Mouse (Mus musculus): Measurements from ENCODE around the gene Phf21b. TPM values are rescaled to one million over a fixed set of nuclear protein-coding genes. Genes with fewer than 3 reads are reported as not detected.

The Phf21b gene
- polyA plus RNA-seq, 1 experiment from 2014 or later, result 0.14 TPM

GRCm38 (mm10) chr15:84854921-84855901 is 638 bp downstream of the Phf21b start:
- 1% methylated on average over 88 of the region's 88 CpGs for WGBS (ENCODE audit: missing documents)
- Histone ChIP-seq H3K4me3 (ENCODE audit: inconsistent target) (no peak overlapping the region), H3K79me2 (ENCODE audit: inconsistent target) (no peaks in the 10 kb centered on the region), H3K36me3 (ENCODE audit: inconsistent target) (no peaks in the 10 kb centered on the region), H3K27ac (no peak overlapping the region)

GRCm38 (mm10) chr15:84854171-84854811 is 1.6 kb downstream of the Phf21b start:
- WGBS (ENCODE audit: missing documents), result 2% methylated on average over 49 of the region's 49 CpGs
- Histone ChIP-seq H3K36me3 (ENCODE audit: inconsistent target) (no peaks in the 10 kb centered on the region), H3K4me3 (ENCODE audit: inconsistent target) (no peak overlapping the region), H3K27ac (no peak overlapping the region), H3K79me2 (ENCODE audit: inconsistent target) (no peaks in the 10 kb centered on the region)

- peak overlapping the region; percentile 22; the same call in 1 of the 2 replicates for H3K4me3 ChIP-seq (ENCODE audit: inconsistent target)
- H3K79me2 ChIP-seq (ENCODE audit: inconsistent target), result no peaks in the 10 kb centered on the region
- H3K27ac ChIP-seq, result no peak overlapping the region
- 1% methylated on average over 74 of the region's 84 CpGs for WGBS (ENCODE audit: missing documents)
- no peaks in the 10 kb centered on the region for H3K36me3 ChIP-seq (ENCODE audit: inconsistent target)
These were observed 2.4 kb downstream of the Phf21b start for GRCm38 (mm10) chr15:84853261-84854137.

- 11% methylated on average over 10 of the region's 10 CpGs for WGBS (ENCODE audit: missing documents)
- no peaks in the 10 kb centered on the region for H3K79me2 ChIP-seq (ENCODE audit: inconsistent target)
- no peak overlapping the region for H3K27ac ChIP-seq
- H3K36me3 ChIP-seq (ENCODE audit: inconsistent target), result no peaks in the 10 kb centered on the region
- peak overlapping the region; percentile 22; the same call in 1 of the 2 replicates for H3K4me3 ChIP-seq (ENCODE audit: inconsistent target)
These were observed 3.3 kb downstream of the Phf21b start for GRCm38 (mm10) chr15:84852457-84853070.

- H3K27ac ChIP-seq, result no peak overlapping the region
- no peak overlapping the region for H3K4me3 ChIP-seq (ENCODE audit: inconsistent target)
- 100% methylated on average over 1 of the region's 1 CpGs for WGBS (ENCODE audit: missing documents)
- H3K79me2 ChIP-seq (ENCODE audit: inconsistent target), result no peaks in the 10 kb centered on the region
- no peaks in the 10 kb centered on the region for H3K36me3 ChIP-seq (ENCODE audit: inconsistent target)
These were observed 5.5 kb downstream of the Phf21b start for GRCm38 (mm10) chr15:84850321-84850720.

- no peaks in the 10 kb centered on the region for H3K79me2 ChIP-seq (ENCODE audit: inconsistent target)
- 93% methylated on average over 3 of the region's 3 CpGs for WGBS (ENCODE audit: missing documents)
- no peak overlapping the region for H3K4me3 ChIP-seq (ENCODE audit: inconsistent target)
- no peak overlapping the region for H3K27ac ChIP-seq
- H3K36me3 ChIP-seq (ENCODE audit: inconsistent target), result no peaks in the 10 kb centered on the region
These were observed 9.6 kb downstream of the Phf21b start for GRCm38 (mm10) chr15:84846216-84846615.

- WGBS (ENCODE audit: missing documents), result 59% methylated on average over 4 of the region's 4 CpGs
- Histone ChIP-seq H3K79me2 (ENCODE audit: inconsistent target) (no peaks in the 10 kb centered on the region), H3K4me3 (ENCODE audit: inconsistent target) (no peak overlapping the region), H3K27ac (no peak overlapping the region), H3K36me3 (ENCODE audit: inconsistent target) (no peaks in the 10 kb centered on the region)
These were observed 11.0 kb downstream of the Phf21b start for GRCm38 (mm10) chr15:84844831-84845230.

GRCm38 (mm10) chr15:84843034-84843433 is 12.8 kb downstream of the Phf21b start:
- H3K79me2 ChIP-seq (ENCODE audit: inconsistent target), result no peaks in the 10 kb centered on the region
- no peak overlapping the region for H3K4me3 ChIP-seq (ENCODE audit: inconsistent target)
- H3K36me3 ChIP-seq (ENCODE audit: inconsistent target), result no peaks in the 10 kb centered on the region
- 94% methylated on average over 10 of the region's 10 CpGs for WGBS (ENCODE audit: missing documents)
- H3K27ac ChIP-seq, result no peak overlapping the region

GRCm38 (mm10) chr15:84841925-84842821 is 13.7 kb downstream of the Phf21b start:
- Histone ChIP-seq H3K27ac (no peak overlapping the region), H3K36me3 (ENCODE audit: inconsistent target) (no peaks in the 10 kb centered on the region), H3K79me2 (ENCODE audit: inconsistent target) (no peaks in the 10 kb centered on the region), H3K4me3 (ENCODE audit: inconsistent target) (no peak overlapping the region)
- WGBS (ENCODE audit: missing documents), result 68% methylated on average over 19 of the region's 19 CpGs

- no peaks in the 10 kb centered on the region for H3K36me3 ChIP-seq (ENCODE audit: inconsistent target)
These were observed 15.3 kb downstream of the Phf21b start for GRCm38 (mm10) chr15:84840560-84840959.

GRCm38 (mm10) chr15:84839521-84839920 is 16.3 kb downstream of the Phf21b start:
- 75% methylated on average over 3 of the region's 3 CpGs for WGBS (ENCODE audit: missing documents)
- no peak overlapping the region for H3K27ac ChIP-seq
- H3K79me2 ChIP-seq (ENCODE audit: inconsistent target), result no peaks in the 10 kb centered on the region
- H3K4me3 ChIP-seq (ENCODE audit: inconsistent target), result no peak overlapping the region
- H3K36me3 ChIP-seq (ENCODE audit: inconsistent target), result no peaks in the 10 kb centered on the region

More at GRCm38 (mm10) chr15:84840560-84840959, 15.3 kb downstream of the Phf21b start:
- H3K79me2 ChIP-seq (ENCODE audit: inconsistent target), result no peaks in the 10 kb centered on the region
- WGBS (ENCODE audit: missing documents), result 46% methylated on average over 3 of the region's 3 CpGs
- H3K4me3 ChIP-seq (ENCODE audit: inconsistent target), result no peak overlapping the region
- no peak overlapping the region for H3K27ac ChIP-seq

GRCm38 (mm10) chr15:84837896-84838295 is 18.0 kb downstream of the Phf21b start:
- no peaks in the 10 kb centered on the region for H3K36me3 ChIP-seq (ENCODE audit: inconsistent target)
- WGBS (ENCODE audit: missing documents), result 91% methylated on average over 6 of the region's 6 CpGs
- H3K4me3 ChIP-seq (ENCODE audit: inconsistent target), result no peak overlapping the region
- H3K27ac ChIP-seq, result no peak overlapping the region
- H3K79me2 ChIP-seq (ENCODE audit: inconsistent target), result no peaks in the 10 kb centered on the region

GRCm38 (mm10) chr15:84829416-84829815 is 26.4 kb downstream of the Phf21b start:
- Histone ChIP-seq H3K4me3 (ENCODE audit: inconsistent target) (no peak overlapping the region), H3K27ac (no peak overlapping the region), H3K36me3 (ENCODE audit: inconsistent target) (no peaks in the 10 kb centered on the region), H3K79me2 (ENCODE audit: inconsistent target) (no peaks in the 10 kb centered on the region)
- WGBS (ENCODE audit: missing documents), result 5% methylated on average over 15 of the region's 15 CpGs

Data from macrophage (primary cell).